Mouse (Mus musculus) mouse trophoblast stem cell (cell line): ENCODE measurements at regions not wholly inside any gene's neighbourhood (a gene's known extent, or its start where the extent isn't known, plus 50 kb on each side); places are given as distances from the start of the nearest gene placed in this dataset.

Experiments
- in situ Hi-C, 2 experiments: fragments of 300-500 bp; cut with MseI, MboI; formaldehyde crosslinking; loops; 2 replicates in 1 of 2; 3 replicates in 1 of 2; pipeline ENCODE4 v1.15.1; 2025

GRCm38 (mm10) chr1:186909518-186910105 lies 57.6 kb upstream of the D1Pas1 start:
- in situ Hi-C loops = no loop called here

GRCm38 (mm10) chr1:186909073-186909472 lies 58.1 kb upstream of the D1Pas1 start:
- in situ Hi-C loops = no loop called here

GRCm38 (mm10) chr1:186907409-186908170 lies 59.6 kb upstream of the D1Pas1 start:
- in situ Hi-C loops = no loop called here

GRCm38 (mm10) chr1:186905942-186906341 lies 61.3 kb upstream of the D1Pas1 start:
- in situ Hi-C loops = no loop called here

- in situ Hi-C loops = no loop called here
Measured at GRCm38 (mm10) chr1:186901548-186901947, 65.7 kb upstream of the D1Pas1 start.

GRCm38 (mm10) chr1:186898203-186898602 lies 69.0 kb upstream of the D1Pas1 start:
- in situ Hi-C loops = no loop called here

- in situ Hi-C loops = no loop called here
Measured at GRCm38 (mm10) chr1:186889584-186889852, 77.7 kb upstream of the D1Pas1 start.

- in situ Hi-C loops = no loop called here
Measured at GRCm38 (mm10) chr1:186888767-186889583, 78.2 kb upstream of the D1Pas1 start.

GRCm38 (mm10) chr1:186887127-186887526 lies 80.1 kb upstream of the D1Pas1 start:
- in situ Hi-C loops = no loop called here

GRCm38 (mm10) chr1:186880391-186880790 lies 86.8 kb upstream of the D1Pas1 start:
- in situ Hi-C loops = no loop called here

GRCm38 (mm10) chr1:186860608-186861444 lies 106.4 kb upstream of the D1Pas1 start:
- in situ Hi-C loops = no loop called here

- in situ Hi-C loops = no loop called here
Measured at GRCm38 (mm10) chr1:186858285-186858684, 108.9 kb upstream of the D1Pas1 start.

- in situ Hi-C loops = no loop called here
Measured at GRCm38 (mm10) chr1:186855474-186856036, 106.4 kb upstream of the Rrp15 start.

- in situ Hi-C loops = no loop called here
Measured at GRCm38 (mm10) chr1:186845256-186845655, 96.1 kb upstream of the Rrp15 start.

- in situ Hi-C loops = loop anchor here in 1 of 2 experiments (5.0 kb wide), 1 partner anchor 123 kb away; no protein-coding TSS in a partner anchor
Measured at GRCm38 (mm10) chr1:186833896-186834800, 85.0 kb upstream of the Rrp15 start.

GRCm38 (mm10) chr1:186833441-186833895 lies 84.3 kb upstream of the Rrp15 start:
- in situ Hi-C loops = loop anchor here in 1 of 2 experiments (5.0 kb wide), 1 partner anchor 124 kb away; no protein-coding TSS in a partner anchor

GRCm38 (mm10) chr1:186827773-186828172 lies 78.6 kb upstream of the Rrp15 start:
- in situ Hi-C loops = loop anchor here in 1 of 2 experiments (10.0 kb wide), 1 partner anchor 127 kb away; no protein-coding TSS in a partner anchor

- in situ Hi-C loops = no loop called here
Measured at GRCm38 (mm10) chr1:186808192-186808960, 59.2 kb upstream of the Rrp15 start.

- in situ Hi-C loops = no loop called here
Measured at GRCm38 (mm10) chr1:186804451-186804850, 55.3 kb upstream of the Rrp15 start.
